Mouse (Mus musculus): ENCODE results near the gene Ank3.

- TF ChIP-seq CTCF (IDR thresholded peaks at IDR 0.05; ENCODE audit: low read depth) (no peak), EP300 (IDR thresholded peaks at IDR 0.05; ENCODE audit: low read depth) (no peak)
Observed at GRCm38 (mm10) chr10:69431101-69431500, 32.5 kb downstream of the Ank3 start.
